Mouse (Mus musculus): ENCODE measurements around the gene Galnt16. TPM values are rescaled to one million over a fixed set of nuclear protein-coding genes. Genes with fewer than 3 reads are reported as not detected.

Gene Galnt16
- total and polyA plus RNA-seq, 3 experiments = 2.0 to 3.0 (median 3.0) TPM

DNA sequence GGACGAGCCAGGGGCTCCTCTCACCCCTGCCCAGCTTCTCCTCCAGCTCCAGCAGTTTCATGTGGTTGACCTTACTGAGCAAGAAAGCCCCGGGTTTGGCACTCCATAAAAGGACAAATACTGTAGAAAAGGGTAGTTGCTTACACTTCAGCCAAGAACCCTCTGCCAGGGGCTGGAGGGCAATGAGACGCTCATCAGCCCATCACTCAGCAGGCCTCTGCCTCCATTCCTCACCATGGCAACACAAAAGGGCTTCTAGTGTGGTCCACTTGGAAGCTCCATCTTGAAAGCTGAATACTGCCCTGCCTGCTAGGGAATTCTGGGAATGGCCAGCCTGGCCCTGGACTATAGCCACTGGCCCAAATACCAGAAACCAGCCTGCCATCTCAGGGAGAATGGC lies 49.3 kb downstream of the Galnt16 start:
- no peak for DNase-seq
- Histone ChIP-seq H3K4me3 (no peak overlapping the region), H3K36me3 (ENCODE audit: control insufficient read depth, insufficient read depth, low read length) (no peaks in the 10 kb centered on the region), H3K9ac (ENCODE audit: low read depth, low read length) (no peak overlapping the region), H3K79me2 (replicated peaks; ENCODE audit: control insufficient read depth, insufficient read depth, low read length) (no peaks in the 10 kb centered on the region), H3K4me1 (ENCODE audit: control insufficient read depth, insufficient read depth, low read length) (peaks cover 7% of the 10 kb centered on the region), H3K27ac (peak overlapping the region; percentile 12; the same call in 1 of the 2 replicates), H3K27me3 (ENCODE audit: control insufficient read depth, insufficient read depth, low read length) (no peaks in the 10 kb centered on the region)
- 59% methylated on average over 3 of the region's 3 CpGs for WGBS
- intact Hi-C loops (cut with DNase I) = no loop called here
- TF ChIP-seq POLR2A (IDR thresholded peaks at IDR 0.05; ENCODE audit: insufficient read depth, low read depth, low read length) (no peak), CTCF (IDR thresholded peaks at IDR 0.05) (no peak), EP300 (IDR thresholded peaks at IDR 0.05; ENCODE audit: insufficient read depth, low read depth, low read length) (no peak)

DNA sequence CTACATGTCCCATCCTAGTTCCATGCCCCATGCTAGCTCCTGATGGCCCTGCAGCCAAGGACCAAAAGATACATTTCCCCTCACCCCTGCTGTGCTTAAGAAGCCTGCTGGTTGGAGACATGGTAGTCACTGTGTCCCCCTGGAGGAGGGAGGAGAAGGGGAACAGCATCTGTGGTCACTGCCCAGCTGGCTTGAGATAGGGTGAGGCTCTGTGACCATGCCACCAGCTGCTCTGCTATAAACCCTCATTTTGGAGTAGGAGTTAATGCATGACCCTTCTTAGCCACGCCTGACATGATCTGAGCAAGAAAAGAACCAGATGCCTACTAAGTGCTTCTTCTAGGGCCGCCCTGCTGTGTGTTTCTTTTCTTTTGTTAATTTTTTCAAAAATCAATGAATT lies 51.5 kb downstream of the Galnt16 start:
- H3K36me3 ChIP-seq (ENCODE audit: control insufficient read depth, insufficient read depth, low read length) = no peaks in the 10 kb centered on the region
- no peak overlapping the region for H3K4me3 ChIP-seq
- 85% methylated on average over 2 of the region's 2 CpGs for WGBS
- intact Hi-C loops (cut with DNase I) = no loop called here
- no peak for TF ChIP-seq EP300 (IDR thresholded peaks at IDR 0.05; ENCODE audit: insufficient read depth, low read depth, low read length)
- H3K27me3 ChIP-seq (ENCODE audit: control insufficient read depth, insufficient read depth, low read length) = no peaks in the 10 kb centered on the region
- no peaks in the 10 kb centered on the region for H3K79me2 ChIP-seq (replicated peaks; ENCODE audit: control insufficient read depth, insufficient read depth, low read length)
- DNase-seq = no peak
- H3K27ac ChIP-seq = no peak overlapping the region
- H3K4me1 ChIP-seq (ENCODE audit: control insufficient read depth, insufficient read depth, low read length) = peaks cover 3% of the 10 kb centered on the region
- H3K9ac ChIP-seq (ENCODE audit: low read depth, low read length) = no peak overlapping the region

DNA sequence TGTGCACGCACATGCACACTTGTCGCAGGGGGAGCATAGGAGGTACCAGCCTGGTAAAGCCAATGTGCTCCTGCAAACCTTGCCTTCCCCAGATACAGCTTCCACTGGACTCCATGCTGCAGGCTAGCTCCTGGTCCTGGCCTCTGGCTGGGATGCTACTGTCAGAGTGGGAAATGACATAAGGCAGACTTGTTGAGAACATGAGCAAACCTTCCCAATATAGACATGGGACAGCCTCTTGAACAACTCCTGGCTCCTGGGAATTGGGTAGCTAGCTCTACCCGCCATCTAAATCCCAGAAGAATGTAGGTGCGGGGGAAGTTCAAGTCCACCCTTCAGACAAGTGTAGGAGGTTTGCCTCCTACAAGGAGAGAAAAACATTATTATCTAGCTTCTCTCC lies 56.2 kb downstream of the Galnt16 start:
- Histone ChIP-seq H3K79me2 (replicated peaks; ENCODE audit: control insufficient read depth, insufficient read depth, low read length) (no peaks in the 10 kb centered on the region), H3K4me1 (ENCODE audit: control insufficient read depth, insufficient read depth, low read length) (peaks cover 1% of the 10 kb centered on the region; the same call in 1 of the 2 replicates), H3K9ac (ENCODE audit: low read depth, low read length) (no peak overlapping the region), H3K36me3 (ENCODE audit: control insufficient read depth, insufficient read depth, low read length) (no peaks in the 10 kb centered on the region), H3K27me3 (ENCODE audit: control insufficient read depth, insufficient read depth, low read length) (no peaks in the 10 kb centered on the region), H3K27ac (peak overlapping the region; percentile 17; the same call in 1 of the 2 replicates), H3K4me3 (no peak overlapping the region)
- TF ChIP-seq POLR2A (IDR thresholded peaks at IDR 0.05; ENCODE audit: insufficient read depth, low read depth, low read length) (no peak), EP300 (IDR thresholded peaks at IDR 0.05; ENCODE audit: insufficient read depth, low read depth, low read length) (no peak)
- 73% methylated on average over 4 of the region's 4 CpGs for WGBS
- intact Hi-C loops (cut with DNase I) = loop anchor here (5.0 kb wide), 1 partner anchor 52 kb away; no protein-coding TSS in a partner anchor
- DNase-seq = peak in 1 of 2 experiments; percentile 28

DNA sequence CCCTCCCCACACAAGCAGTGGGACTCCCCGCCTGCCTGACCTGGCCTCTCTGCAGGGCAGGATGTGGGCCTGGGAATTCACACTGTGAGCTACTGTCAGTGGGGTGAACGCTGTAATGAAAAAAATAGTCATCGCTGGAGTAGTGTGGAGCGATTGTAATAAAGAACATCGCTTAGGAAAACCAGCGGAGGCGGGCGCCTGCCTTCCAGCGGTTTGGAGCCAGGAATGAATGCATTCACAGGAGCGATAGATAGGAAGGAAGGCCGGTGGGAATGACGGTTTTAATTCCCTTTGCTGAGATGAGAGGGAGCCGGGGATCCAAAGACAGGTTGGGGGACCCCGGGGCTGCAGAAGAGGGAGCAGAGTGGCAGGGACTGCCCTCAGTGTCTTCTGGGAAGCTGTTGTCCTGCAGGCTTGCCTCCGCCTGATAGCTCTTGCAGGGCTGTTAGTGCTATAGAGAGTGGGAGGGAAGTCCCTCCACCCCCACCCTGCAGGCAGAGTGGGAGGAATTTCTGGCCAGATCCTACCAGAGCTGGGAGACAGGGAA lies 56.8 kb downstream of the Galnt16 start:
- TF ChIP-seq CTCF (IDR thresholded peaks at IDR 0.05) = no peak
- no peak for TF ChIP-seq POLR2A (IDR thresholded peaks at IDR 0.05; ENCODE audit: insufficient read depth, low read depth, low read length)
- no peak for TF ChIP-seq EP300 (IDR thresholded peaks at IDR 0.05; ENCODE audit: insufficient read depth, low read depth, low read length)
- H3K4me1 ChIP-seq (ENCODE audit: control insufficient read depth, insufficient read depth, low read length) = peaks cover 1% of the 10 kb centered on the region; the same call in 1 of the 2 replicates
- no peaks in the 10 kb centered on the region for H3K79me2 ChIP-seq (replicated peaks; ENCODE audit: control insufficient read depth, insufficient read depth, low read length)
- H3K36me3 ChIP-seq (ENCODE audit: control insufficient read depth, insufficient read depth, low read length) = no peaks in the 10 kb centered on the region
- H3K27ac ChIP-seq = peak overlapping the region; percentile 17; the same call in 1 of the 2 replicates
- no peaks in the 10 kb centered on the region for H3K27me3 ChIP-seq (ENCODE audit: control insufficient read depth, insufficient read depth, low read length)
- intact Hi-C loops (cut with DNase I) = loop anchor here (5.0 kb wide), 2 partner anchors 53 to 68 kb away; no protein-coding TSS in a partner anchor
- H3K4me3 ChIP-seq = no peak overlapping the region
- no peak overlapping the region for H3K9ac ChIP-seq (ENCODE audit: low read depth, low read length)
- peak in 1 of 2 experiments; percentile 36 for DNase-seq
- WGBS = 27% methylated on average over 15 of the region's 15 CpGs

DNA sequence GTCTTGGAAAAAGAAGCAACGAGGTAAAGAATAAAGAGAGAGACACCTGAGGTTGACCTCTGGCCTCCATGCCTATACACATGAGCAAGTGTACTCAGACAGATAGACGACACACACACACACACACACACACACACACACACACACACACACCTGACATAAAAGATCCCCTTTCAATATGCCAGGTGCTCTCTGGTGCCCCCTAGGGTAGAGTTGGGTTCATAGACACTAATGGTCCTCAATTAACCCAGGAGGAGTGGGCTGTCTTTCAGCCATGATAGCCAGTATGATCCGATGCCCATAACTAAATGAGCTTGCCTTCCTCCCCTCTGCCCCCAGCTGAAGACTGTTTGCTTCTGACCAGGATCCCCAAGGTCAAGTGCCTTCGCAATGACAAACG lies 59.0 kb downstream of the Galnt16 start:
- 72% methylated on average over 5 of the region's 5 CpGs for WGBS
- Histone ChIP-seq H3K9ac (ENCODE audit: low read depth, low read length) (no peak overlapping the region), H3K27me3 (ENCODE audit: control insufficient read depth, insufficient read depth, low read length) (no peaks in the 10 kb centered on the region), H3K27ac (no peak overlapping the region), H3K36me3 (ENCODE audit: control insufficient read depth, insufficient read depth, low read length) (no peaks in the 10 kb centered on the region), H3K79me2 (replicated peaks; ENCODE audit: control insufficient read depth, insufficient read depth, low read length) (no peaks in the 10 kb centered on the region), H3K4me1 (ENCODE audit: control insufficient read depth, insufficient read depth, low read length) (peaks cover 1% of the 10 kb centered on the region; the same call in 1 of the 2 replicates), H3K4me3 (no peak overlapping the region)
- intact Hi-C loops (cut with DNase I) = loop anchor here (5.0 kb wide), 1 partner anchor 70 kb away; no protein-coding TSS in a partner anchor
- TF ChIP-seq POLR2A (IDR thresholded peaks at IDR 0.05; ENCODE audit: insufficient read depth, low read depth, low read length) (no peak), CTCF (IDR thresholded peaks at IDR 0.05) (peak; percentile 53)
- no peak for DNase-seq

DNA sequence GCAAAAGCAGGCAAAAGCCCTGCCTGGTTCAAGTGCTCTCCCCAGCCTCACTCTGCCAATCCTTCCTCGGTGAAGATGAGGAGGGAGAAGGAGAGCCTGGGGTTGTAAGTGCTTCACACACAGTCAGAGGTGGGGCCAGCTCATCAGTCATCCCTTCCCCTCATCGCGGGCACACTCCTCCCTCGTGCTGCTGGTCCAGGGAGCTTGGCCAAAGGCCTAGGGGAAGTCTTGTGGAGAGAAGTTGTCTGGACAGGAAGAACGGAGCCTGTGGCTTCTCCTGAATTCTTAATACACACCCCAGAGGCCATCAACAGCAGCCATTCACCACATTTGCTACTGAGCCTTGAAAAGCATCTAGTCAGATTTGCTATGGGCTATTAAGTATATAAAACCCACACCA lies 63.3 kb downstream of the Galnt16 start:
- intact Hi-C loops (cut with DNase I) = no loop called here
- 45% methylated on average over 5 of the region's 5 CpGs for WGBS
- H3K79me2 ChIP-seq (replicated peaks; ENCODE audit: control insufficient read depth, insufficient read depth, low read length) = no peaks in the 10 kb centered on the region

More for the DNA sequence above, 63.3 kb downstream of the Galnt16 start:
- Histone ChIP-seq H3K4me1 (ENCODE audit: control insufficient read depth, insufficient read depth, low read length) (no peaks in the 10 kb centered on the region), H3K4me3 (no peak overlapping the region), H3K27me3 (ENCODE audit: control insufficient read depth, insufficient read depth, low read length) (no peaks in the 10 kb centered on the region), H3K36me3 (ENCODE audit: control insufficient read depth, insufficient read depth, low read length) (no peaks in the 10 kb centered on the region), H3K9ac (ENCODE audit: low read depth, low read length) (no peak overlapping the region), H3K27ac (no peak overlapping the region)
- no peak for DNase-seq
- no peak for TF ChIP-seq CTCF (IDR thresholded peaks at IDR 0.05)
- no peak for TF ChIP-seq POLR2A (IDR thresholded peaks at IDR 0.05; ENCODE audit: insufficient read depth, low read depth, low read length)
- TF ChIP-seq EP300 (IDR thresholded peaks at IDR 0.05; ENCODE audit: insufficient read depth, low read depth, low read length) = no peak

All from heart, adult 2 months (tissue).